Mouse (Mus musculus): Measurements from ENCODE around the gene Hsbp1.

DNA sequence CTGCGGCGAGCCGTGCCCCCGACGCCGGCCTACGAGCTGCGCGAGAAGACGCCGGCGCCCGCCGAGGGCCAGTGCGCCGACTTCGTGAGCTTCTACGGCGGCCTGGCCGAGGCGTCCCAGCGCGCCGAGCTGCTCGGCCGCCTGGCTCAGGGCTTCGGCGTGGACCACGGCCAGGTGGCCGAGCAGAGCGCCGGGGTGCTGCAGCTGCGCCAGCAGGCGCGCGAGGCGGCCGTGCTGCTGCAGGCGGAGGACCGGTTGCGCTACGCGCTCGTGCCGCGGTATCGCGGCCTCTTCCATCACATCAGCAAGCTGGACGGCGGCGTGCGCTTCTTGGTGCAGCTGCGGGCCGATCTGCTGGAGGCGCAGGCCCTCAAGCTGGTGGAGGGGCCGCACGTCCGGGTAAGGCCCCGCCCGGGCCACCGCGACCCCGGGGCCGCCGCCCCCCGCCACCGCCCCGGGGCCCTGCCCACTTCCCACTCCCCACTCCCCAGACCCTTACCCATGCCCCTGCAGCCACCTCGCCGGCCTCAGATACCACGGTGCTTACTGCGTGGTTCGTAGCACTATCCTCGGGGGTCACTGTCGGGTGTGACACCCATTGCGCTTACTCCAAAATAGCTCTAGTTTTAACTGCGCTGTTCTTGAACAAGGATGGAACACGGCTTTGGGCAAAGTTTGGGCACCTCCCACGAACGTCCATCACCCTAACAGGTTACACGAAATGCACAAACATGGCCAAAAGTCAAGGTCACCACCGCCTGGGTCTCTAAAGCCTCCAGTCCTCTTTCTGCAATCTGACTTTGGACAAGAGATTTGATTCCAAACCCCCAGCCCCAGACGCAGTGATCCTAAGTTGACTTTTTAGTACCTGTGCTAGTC, 51.0 kb downstream of the Hsbp1 start:
- TF ChIP-seq CTCF (IDR thresholded peaks at IDR 0.05; ENCODE audit: borderline replicate concordance, insufficient read depth, low read length) = no peak
- no peak for TF ChIP-seq POLR2A (IDR thresholded peaks at IDR 0.05; ENCODE audit: low read depth, low read length)

All from embryonic fibroblast, embryonic 13.5 days (primary cell).